Mouse (Mus musculus): ENCODE results near the gene Skint5. TPM values are rescaled to one million over a fixed set of nuclear protein-coding genes. Genes with fewer than 3 reads are reported as not detected.
"Not testable (repeated sequence)": the region's sequence is repeated elsewhere in the genome, so short reads cannot be mapped to it uniquely, and the experiment has no call there.

The Skint5 gene
- not detected for total RNA-seq (2021)

DNA sequence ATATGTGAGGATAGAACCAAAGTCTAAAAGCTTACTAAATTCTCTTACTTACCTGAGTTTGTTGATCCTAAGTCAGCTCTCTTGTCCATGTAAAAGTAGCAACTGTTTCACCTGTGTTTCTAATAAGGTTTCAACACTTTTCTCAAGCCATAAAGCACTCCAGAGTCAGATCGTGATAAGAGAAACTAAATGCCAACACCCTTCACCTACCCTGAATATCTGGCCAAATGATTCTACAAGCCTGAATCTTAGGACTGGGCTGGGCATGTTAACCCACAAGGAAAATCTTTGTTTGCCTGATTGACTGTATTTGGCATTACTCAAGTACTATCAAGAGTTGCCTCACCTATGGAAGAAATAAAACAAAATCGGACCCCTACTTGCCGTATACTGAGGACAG is at the start of gene Skint5:
Gene Skint5, minus strand, starts transcription at position 101 of the 400 bp plus-strand sequence.
- no peak for DNase-seq

DNA sequence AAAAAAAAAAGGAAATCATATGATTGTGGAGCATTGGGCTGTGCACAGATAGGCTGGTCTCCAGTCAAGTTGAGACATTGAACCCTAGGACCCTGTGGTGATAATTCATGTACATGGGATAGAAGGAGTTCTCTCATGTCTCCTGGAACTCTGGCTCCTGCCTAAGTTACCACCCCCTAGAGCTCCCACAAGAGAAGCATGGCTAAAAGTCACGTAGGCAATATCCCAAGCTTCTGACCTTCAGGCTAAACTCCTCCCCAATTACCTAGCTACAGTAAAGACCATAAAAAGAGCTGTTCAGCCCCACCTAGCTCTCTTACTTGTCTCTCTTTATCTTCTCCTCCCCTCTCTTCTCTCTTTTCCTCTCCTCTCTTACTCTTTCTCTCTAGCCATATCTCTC is 42.0 kb downstream of the Skint5 start:
- no peak for DNase-seq

DNA sequence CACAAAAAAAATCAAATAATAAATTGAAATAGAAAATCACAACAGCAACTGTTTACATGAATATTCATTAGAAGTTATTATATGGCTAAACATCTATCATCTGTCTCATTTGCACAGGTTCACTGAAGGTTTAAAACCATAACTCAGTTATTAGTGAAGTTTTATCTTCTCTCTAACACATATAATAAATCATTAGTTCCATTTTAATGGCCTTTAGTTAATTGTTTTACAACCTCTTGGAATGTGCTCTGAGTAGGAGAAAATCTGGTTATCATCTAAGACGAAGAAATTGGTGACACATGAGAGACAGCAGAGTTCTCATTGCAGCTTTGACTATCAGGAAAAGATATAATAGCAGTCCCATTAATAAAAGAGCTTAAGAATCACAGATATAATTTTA is 235.1 kb downstream of the Skint5 start:
- no peak for DNase-seq

DNA sequence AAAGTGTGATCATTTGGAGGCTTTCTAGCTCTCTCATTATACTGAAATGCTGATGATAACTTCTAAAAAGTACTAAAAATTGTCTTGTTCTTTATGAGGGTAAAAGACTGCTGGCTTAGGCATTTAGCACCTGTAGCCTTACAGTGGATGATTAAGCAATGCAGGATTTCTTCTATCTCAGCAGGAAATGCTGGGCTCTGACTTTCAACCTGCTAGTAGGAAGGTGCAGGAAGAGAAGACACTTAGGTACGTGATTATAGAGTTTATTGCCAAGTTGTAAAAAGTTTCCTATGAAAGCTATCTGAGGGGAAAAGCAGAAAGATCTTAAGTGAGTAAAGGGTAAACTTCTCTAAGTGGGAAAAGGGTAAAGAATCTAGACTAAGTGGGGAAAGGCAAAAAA is 235.6 kb downstream of the Skint5 start:
- DNase-seq, result no peak

DNA sequence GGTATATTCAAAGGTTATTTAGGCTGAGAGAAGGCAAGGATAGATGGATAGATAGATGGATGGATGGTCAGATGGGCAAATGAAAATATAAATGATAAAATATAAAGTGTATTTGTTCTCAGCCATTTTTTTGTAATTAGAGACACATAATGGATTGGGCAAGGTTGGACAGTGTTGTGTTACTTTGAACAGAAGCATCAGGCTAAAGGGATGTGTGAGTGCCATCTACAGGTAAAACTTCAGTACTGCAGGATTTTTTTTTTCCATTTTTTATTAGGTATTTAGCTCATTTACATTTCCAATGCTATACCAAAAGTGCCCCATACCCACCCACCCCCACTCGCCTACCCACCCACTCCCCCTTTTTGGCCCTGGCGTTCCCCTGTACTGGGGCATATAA is 551.1 kb downstream of the Skint5 start:
- not testable (repeated sequence) for DNase-seq

Other genes starting within 250 kb of the Skint5 start
- gene Skint11, start 163.9 kb upstream of the Skint5 start, total RNA-seq (2021), result not detected